Mouse (Mus musculus) CD4-positive, CD25-positive, alpha-beta regulatory T cell, adult 2 months (primary cell): ENCODE results near the gene Slc25a17.
A peak's percentile ranks its signal among the peaks of the same experiment; 100 is the strongest.

Experiments
- DNase-seq: peaks from one replicate; pipeline ENCODE4 v3.0.0-alpha.2; 2012; ENCODE audit warnings: low read depth, low spot score

Gene Slc25a17

GRCm38 (mm10) chr15:81301193-81302070 lies 59.2 kb downstream of the Slc25a17 start:
- peak; percentile 95 for DNase-seq

GRCm38 (mm10) chr15:81300520-81301069 lies 60.0 kb downstream of the Slc25a17 start:
- peak; percentile 51 for DNase-seq

GRCm38 (mm10) chr15:81299549-81299948 lies 61.1 kb downstream of the Slc25a17 start:
- DNase-seq = no peak

- DNase-seq = no peak
These were observed 62.4 kb downstream of the Slc25a17 start for GRCm38 (mm10) chr15:81298213-81298612.

- no peak for DNase-seq
These were observed 63.1 kb downstream of the Slc25a17 start for GRCm38 (mm10) chr15:81297543-81297942.

- no peak for DNase-seq
These were observed 65.7 kb downstream of the Slc25a17 start for GRCm38 (mm10) chr15:81294897-81295296.

DNA sequence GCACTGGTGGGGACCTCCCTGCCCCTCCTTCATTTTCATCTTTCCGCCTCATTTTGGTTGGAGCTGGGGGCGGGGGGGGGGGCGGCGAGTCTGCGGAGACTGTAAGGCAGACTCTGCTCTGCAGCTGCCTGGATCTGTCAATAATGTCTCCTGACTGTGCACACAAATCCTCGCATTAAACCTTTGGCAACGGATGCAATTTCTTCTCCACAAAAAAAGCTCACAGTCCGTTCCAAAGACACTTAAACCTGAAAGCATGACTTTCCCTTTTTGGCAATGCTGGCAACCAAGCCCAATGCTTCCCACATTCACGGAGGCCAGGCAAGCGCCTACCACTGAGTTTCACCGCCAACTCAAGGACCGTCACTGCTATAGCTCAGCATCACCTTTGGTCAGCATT lies 66.2 kb downstream of the Slc25a17 start:
- no peak for DNase-seq

DNA sequence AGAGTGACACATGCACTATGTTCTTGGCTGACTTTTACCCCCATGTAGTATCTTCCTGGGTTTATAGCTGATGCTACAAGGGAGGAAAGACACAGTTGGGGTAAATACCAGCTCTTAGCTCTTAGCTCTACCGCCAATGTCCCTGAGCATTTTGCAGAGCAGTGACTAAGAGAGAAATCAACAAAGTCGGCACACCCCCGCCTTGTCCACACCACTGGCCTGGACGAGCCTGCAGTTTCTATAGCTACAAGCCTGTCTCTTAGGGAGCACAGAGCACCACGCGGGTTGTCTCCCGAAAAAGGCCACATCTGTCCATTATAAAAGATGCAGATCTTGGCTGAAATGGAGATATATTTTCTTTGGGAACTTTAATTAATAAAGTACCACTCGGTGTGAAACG lies 69.9 kb downstream of the Slc25a17 start:
- DNase-seq = no peak

- peak; percentile 45 for DNase-seq
These were observed 70.4 kb downstream of the Slc25a17 start for GRCm38 (mm10) chr15:81290230-81290629.

DNA sequence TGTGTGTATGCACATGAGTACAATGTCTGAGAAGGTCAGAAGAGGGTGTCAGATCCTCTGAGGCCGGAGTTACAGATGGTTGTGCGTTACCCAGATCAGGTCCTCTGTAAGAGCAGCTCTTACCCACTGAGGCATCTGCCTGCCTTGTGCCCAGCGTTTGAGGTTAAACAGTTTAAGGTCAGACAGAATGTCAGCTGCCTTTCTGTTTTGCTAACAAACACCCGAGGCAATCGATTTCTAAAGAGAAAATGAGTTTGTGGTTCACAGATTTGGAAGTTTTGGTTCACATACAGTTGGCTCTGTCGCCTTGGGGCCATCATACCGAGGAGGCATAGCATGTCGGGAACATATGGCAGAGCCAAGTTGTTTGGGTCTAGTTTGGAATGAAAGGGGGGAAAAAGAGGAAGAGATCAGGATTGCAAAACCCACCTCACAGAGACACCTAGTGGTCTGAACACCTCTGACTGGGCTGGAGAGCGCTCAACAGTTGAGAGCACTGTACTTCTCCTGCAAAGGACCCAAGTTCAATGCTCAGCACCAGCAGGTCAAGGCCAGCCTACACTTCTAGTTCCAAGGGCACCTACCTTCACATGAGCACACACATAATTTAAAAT lies 76.4 kb downstream of the Slc25a17 start:
- no peak for DNase-seq

DNA sequence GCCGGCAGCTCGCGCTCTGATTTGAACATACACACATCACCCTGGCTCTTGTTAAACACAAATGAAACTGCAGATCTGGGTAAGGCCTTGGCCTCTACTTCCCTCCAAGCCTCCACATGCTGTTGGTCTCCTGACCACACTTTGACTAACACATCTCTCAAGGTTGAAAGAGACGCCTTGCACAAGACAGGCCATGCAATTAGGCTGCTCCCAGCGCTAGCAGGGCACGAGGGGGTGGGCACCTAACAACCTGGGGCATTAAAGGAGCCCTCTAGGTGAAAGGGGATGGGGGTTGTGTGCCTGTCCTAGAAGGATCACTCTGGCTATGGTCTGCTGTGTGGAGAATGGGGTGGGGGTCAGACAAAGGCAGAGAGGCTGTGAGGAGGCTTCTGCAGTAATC lies 81.9 kb downstream of the Slc25a17 start:
- DNase-seq = no peak

DNA sequence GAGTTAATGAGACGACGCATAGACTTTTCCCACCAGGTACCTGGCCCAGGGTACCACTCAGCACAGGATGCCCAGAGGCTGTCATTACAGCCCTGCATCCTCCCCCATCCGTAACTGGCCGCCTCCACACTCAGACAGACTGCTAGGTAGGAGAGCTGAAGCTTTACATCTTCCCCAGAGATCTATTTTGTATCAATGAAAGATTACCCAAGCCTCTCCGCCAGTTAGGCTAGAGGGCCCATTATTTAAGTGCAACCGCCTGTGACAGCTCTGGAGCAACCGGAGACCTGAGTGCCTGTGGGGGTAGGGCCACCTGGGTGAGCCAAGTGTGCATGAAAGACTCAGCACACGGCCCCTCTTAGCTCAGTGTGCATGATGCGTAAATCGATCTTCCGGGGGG lies 82.7 kb downstream of the Slc25a17 start:
- no peak for DNase-seq

DNA sequence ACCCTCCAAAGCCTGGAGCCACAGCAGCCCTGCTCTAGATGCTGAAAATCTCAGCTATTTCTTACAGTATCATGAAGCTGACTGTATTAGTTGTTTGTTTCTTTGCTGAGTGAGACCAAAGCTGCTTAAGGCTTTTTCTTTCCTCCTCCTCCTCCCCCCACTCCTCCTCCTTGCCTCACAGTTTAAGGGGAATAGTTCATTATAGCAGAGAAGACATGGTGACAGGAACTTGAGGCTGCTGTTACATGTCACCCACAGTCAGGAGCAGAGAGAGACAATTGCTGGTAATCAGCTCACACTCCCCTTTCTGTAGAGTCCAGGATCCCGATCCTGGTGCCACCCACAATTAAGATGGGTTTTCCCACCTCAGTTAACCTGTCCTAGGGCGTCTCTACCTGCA lies 87.3 kb downstream of the Slc25a17 start:
- no peak for DNase-seq

GRCm38 (mm10) chr15:81272305-81273053 lies 88.1 kb downstream of the Slc25a17 start:
- no peak for DNase-seq
